Mouse (Mus musculus): ENCODE measurements around the gene Fam129a.

Gene Fam129a

DNA sequence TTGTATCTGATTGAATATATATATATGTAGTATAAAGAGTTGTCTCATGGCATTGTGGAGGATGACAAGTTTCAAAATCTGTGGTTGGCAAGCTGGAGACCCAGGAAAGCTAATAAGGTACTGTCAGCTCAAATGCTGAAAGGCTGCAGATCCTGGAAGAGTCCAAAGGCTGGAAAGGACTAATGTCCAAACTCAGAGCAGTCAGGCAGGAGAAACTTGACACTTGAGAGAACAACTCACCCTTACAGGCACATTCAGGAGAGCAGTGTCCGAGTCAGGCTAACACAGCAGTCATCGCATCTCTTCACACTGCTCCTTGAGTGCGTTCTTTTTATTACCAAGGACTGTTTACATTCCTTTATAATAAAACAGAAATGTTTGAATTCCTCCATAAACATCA is 56.2 kb downstream of the Fam129a start:
- DNase-seq, result no peak

DNA sequence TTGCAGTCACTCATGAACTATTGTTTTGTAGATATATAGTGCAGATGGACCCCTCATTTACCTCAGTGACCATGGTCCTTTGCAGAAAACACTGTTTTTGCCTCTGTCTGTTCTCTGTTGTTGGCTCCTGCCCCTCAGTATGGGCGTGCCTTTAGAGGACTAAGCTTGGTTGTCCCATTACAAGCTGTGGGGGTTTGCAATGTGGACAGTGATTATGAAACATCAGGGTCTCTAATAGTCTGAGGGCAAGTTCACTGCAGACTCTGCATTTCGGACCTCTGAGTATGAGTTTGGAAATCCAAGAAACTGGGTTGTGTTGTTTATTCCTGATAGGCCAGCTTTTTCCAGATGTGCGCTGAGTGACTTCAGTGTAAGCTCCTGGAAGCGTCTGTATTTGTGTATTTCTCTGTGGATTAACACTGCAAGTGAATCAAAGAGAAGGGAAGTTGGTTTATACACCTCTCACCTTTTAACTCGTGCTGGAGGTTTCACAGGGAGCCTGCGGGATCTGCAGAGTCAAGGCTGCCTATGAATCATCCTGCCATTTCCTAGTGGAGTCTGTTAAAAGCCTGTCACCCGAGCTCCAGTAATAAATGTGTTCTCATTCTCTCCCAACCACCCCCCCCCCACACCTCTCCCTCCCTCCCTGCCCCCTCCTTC is 58.7 kb downstream of the Fam129a start:
- DNase-seq, result peak; percentile 24

DNA sequence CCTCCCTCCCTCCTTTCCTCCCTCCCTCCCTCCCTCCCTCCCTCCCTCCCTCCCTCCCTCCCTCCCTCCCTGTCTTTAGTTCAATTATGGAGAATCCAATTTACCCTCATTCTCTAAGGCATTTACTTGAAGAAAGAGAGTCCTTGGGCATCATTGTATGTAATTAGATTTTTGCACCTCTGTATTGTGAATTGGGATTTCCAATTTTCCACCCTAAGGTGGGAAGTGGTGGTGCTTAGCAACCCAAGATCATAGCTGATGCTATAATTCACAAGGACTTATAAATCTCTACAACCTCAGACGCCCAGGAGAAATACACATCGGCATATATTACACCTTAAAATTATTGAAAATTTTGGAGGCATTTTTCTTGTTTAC is 59.3 kb downstream of the Fam129a start:
- DNase-seq, result no peak

DNA sequence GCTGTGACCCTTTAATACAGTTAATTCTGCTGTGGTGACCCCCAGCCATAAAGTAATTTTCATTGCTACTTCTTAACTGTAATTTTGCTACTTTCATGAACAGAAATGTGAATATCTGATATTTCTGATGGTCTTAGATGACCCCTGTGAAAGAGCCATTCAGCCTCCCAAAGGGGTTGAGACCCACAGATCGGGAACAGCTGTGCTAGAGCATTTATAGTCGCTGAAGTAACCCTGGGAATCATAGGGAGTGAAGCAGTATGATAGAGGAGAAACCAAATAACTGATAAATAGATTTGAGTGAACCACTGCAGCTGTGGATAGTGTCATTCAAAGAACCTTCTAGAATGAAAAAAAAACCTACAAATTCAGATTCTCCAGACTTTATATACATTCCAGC is 60.1 kb downstream of the Fam129a start:
- DNase-seq, result no peak

DNA sequence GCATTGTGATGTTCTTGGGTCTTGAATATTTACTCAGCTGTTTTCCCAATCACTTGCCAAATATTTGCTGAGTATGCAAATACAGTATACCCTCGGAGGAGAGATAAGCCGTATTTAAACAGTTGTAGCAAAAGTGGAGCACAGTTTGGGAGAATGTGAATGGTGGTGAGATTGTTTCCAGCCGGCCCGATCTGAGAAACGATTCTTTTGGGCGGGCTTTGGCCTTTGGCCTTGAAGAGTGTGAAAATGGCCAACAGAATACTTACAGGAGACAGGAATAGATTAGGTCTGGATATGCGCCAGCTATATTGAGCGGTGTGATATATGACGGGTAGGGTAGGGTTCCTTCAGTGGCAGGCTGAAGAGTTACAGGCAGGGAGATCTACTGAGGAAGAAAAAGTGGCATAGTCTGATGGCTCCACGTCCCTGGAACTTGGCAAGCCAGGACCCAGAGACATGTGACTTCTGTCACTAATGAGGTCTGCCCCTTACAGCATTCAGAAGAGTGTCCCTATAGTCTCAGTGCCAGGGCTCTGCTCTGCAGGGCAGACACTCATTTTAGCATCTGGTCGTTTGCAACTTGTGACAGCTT is 60.8 kb downstream of the Fam129a start:
- DNase-seq, result peak; percentile 32

DNA sequence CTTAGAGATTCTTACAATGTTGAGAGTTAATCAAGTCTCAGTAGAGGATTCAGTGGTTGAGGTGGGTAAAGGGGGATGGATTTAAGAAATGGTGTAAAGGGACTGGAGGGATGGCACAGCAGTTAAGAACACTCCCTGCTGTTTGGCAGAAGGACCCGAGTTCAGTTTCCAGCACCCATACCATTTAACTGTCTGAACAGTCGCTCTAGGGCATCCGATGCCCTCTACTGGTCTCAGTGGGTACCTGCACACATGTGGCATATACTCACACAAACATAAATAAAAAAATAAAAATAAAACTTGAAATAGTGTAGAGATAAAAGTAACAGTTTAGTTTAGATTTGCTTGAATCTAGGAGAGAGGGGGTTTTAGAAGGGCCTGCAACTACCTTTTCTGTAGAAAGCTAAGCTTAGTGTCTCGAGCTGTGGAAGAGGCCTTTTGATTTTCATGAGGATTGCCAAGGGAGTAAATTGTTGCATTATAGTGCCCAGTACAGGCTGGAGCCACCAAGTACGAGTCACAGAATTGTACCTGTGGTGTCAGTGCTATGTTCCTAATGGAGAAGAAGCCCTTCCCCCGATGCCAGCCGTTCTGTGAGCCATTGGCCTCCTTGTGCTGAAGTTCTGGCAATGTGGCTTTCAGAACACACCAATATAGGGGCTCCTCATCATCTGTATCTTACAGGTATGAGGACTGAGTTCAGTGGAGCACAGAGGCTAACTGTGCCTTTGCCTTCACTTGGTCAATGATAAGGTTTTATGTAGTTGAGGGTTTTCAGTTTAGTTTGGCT is 61.8 kb downstream of the Fam129a start:
- no peak for DNase-seq

DNA sequence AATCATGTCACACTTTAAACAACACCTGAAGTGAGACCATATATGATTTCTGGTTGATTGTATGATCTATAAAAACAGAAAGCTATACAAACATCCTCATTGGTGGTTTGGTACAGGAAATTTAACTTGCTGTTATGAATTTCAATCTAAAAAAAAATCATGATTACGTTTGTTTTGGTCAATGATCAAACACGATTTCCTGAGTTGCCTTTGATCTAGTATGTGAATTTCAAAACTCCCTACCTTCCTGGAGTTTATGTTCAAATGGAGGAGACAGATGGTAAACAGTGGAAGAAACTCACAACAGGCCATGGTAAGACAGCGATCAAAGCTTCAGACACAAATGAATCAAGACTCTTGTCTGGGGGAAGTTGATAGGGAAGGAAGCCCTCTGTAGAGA is 65.7 kb downstream of the Fam129a start:
- DNase-seq, result no peak

DNA sequence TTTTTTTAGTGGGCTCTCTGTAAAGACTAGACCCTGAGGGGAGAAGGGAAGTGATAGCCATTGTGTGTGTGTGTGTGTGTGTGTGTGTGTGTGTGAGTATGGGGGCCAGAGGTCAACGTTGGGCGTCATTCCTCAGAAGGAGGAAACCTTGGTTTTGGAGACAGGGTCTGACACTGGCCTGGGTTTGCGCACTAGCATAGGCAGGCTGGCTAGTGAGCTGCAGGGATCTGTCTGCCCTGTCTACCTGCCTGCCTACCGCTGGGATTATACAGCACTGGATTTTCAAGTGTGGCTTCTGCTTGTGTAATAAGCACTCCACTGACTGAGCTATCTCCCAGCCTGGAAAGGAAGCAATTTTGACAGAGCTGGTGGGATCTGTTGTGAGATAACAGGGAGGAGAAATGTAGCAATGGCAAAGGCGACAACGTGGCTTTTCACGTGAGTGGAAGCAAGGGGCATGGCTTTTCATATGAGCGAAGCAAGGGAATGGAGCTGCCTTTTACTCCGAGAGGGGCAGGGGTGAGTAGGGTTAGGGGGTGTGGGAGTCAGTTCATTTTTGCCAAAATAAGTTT is 66.5 kb downstream of the Fam129a start:
- DNase-seq, result no peak

DNA sequence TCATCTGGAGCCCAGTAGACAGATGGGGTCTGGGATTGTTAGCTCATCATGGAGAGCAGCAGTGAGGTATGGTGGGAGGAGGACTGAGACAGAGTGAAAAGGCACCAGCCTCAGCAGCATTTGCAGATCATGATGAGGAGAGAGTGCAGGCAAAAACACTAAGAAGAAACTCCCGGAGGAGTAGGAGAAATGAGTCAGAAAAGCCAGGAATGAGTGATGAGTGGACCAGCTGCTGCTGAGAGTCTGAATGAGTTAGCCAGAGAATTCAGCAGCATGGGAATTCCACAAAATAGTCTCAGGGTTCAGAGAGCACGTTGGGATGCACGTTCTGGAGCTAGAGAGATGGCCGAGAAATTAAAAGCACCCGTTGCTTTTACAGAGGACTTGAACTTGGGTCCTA is 67.4 kb downstream of the Fam129a start:
- no peak for DNase-seq

DNA sequence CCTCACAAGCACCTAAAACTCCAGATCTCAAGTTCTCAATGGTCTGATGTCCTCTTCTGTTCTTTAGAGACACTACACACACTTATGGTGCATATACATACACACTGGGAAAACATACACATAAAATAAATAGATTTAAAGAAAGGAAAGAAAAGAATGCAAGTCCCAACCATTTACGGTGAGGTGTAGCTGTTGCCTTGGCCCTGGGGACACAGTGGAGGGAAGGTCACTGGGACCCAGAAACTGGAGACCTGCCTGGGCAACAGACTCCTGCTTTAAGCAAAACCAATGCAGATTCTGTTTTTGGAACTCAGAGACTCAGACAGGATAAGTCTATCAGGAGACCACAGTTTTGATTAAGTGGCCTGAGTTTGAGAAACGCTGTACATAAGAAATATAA is 67.8 kb downstream of the Fam129a start:
- DNase-seq, result no peak

DNA sequence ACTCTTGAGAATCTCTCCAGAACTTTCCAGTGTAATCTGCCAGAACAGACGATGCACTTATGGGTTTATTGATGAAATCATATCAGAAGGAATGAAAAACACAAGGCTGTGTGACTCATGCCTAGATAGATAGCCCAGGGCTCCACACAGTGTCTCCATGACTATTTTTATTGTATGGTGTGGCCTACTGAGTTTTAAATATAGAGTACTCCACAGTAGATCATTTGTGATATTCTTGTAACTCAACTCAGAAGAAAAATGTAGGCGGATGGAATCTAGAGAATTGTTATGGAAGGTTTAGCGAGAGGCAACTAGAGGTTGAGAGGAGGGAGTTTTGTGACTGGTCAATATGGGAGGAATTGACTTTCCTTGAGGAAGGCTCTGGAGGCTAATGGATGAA is 75.4 kb downstream of the Fam129a start:
- DNase-seq, result no peak

DNA sequence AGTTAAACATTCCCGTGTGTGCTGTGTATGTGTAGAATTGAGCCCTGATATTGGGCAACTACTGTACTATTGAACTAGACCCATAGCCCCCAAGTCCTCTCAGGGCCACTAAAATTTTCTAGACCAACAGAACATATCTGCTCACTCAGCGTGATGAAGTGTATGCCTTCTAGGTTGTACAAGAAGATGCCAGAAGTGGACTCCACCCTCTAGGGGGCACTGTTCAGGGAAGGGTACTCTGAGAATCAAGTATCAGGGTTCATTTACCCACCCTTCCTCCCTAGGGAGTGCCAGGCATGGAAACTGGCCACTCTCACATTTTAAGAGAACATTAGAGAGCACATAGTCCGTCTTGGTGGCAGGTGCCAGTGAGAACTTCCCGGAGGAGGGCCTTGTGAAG is 77.1 kb downstream of the Fam129a start:
- DNase-seq, result no peak

DNA sequence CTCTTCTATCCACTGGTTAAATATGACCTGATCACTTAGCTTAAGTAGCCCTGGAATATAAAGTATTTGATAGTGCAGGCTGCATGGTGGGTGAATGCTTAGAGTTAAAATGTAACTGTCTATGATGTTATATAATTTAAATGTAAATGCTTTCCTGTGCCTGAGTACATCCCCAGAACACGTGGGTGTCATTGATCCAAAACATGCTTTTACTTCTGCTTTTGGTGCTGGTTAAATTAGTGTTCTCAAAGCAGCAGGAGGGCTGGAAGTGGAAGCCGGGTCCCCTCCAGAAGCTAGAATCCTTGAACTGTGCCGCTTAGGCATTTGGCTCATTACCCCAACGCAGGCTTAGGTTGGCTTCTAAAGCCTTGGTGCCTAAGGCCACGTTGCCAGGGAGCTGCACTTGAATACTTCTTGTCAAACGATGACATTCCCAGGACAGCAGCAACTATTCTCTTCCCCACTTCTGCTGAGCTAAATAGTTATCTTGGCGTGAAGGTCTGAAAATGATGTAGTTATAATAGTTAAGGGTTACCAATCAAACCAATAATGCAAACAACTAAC is 86.1 kb downstream of the Fam129a start:
- DNase-seq, result no peak

DNA sequence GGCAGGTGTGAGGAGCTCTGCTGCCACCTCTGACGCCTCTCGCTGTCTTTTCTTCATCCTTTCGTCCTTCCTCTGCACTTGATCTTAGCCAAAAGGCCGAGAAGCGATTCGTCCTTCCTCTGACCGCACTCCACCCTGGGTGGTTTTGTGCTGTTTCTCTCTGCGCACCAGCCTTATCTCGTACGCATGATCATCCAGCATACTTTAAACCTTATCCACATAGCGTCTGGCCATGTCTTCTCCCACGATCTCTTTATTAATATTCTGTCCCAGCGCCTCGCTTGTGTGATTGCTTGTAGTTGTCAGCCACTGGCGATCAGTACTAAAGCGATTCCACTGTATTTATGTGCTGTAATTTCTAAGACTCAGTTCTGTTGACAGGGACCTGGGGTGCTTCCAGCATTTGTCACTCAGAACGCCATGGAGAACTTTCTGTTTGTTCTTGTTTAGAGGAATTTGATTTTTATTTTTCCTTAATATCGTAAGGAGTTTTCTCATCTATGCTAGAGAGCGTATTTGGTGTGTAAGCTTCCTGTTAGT is 87.4 kb downstream of the Fam129a start:
- DNase-seq, result peak; percentile 31

DNA sequence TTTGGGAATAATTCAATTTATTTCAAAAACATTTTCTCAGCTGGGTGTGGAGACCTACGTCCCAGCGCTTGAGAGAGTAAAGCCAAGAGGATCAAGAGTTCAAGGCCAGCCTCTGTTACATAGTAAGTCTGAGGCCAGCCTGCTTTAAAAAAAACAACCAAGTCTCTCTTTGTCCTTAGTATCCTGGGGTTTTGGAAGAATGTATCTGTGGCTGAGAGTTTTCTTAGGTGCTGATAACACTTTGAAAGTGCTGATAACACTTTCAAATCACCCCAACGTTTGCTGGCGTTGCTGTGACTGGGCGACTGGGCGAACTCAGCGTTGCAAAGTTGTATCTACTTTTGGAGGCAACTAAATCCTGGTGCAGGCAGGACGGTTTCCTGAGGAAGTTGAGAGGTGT is 88.7 kb downstream of the Fam129a start:
- DNase-seq, result no peak

DNA sequence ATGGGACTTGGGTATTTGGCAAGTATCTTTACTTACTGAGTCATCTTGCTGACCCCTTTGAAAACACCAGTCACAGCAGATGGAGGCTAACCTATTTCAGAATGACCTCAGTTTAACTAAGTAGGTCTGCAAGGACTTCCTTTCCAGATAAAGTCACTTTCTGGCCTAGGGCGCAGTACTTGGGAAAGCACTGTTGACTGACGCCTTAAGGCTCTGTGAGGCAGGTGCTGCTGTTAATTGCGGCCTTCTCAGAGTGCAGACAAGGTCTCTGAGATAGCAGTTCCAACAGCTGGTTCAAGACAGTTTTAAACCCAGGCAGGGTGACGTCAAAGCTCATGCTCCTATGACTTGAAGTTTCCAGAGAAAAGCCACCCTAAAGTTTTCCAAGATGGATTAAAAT is 89.3 kb downstream of the Fam129a start:
- no peak for DNase-seq

DNA sequence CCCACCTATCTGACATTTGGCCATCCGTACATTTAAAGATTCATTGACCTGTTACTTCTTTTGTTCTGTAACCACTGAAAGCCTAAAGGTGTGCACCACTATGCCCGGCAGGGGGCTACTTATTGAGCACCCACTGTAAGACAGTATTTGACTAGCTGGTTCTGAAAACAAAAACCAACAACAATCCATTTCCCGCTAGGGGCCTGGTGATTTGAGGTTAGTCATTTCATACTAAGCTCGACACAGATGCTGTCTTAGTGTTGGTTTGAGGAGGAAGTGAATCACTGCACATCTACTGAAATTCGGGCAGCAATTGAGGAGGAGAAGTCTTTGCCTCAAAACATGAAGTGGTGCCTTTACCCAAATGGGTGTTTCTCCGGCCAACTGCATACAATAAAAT is 89.9 kb downstream of the Fam129a start:
- no peak for DNase-seq

DNA sequence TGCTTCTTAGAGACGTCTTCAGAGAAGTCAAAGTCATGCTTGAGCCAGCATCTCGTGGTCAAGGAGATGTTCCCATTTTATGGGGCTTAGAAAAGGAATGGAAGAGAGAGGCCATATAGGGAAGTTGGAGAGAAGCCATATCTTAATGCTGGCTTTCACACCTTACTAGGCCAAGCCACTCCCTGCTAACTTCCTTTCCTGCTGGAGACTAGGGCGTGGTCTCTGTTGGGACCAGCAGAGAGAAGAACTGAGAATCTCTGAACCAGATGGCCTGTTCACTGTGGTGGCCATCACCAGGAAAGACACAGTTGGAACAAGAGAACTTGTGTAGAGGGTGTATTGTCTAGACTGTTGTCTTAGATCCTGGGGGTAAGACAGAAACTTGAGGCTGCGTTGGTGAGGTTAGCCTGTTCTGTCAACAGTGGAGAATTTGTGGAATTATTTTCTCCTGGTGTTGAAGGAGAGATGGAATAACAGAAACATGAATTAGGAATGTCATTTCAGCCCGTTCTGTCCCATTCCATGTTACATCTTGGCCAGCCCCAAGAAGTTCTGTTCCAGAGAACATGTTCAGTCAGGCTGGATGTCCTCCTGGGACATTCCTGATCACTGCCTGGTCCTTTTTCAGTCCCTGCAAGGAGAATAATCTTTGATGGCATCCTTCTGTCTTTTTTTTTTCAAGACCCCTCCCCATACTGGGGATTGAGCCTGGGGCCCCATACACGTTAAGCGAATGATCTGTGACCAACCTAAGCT is 90.9 kb downstream of the Fam129a start:
- DNase-seq, result peak; percentile 20

DNA sequence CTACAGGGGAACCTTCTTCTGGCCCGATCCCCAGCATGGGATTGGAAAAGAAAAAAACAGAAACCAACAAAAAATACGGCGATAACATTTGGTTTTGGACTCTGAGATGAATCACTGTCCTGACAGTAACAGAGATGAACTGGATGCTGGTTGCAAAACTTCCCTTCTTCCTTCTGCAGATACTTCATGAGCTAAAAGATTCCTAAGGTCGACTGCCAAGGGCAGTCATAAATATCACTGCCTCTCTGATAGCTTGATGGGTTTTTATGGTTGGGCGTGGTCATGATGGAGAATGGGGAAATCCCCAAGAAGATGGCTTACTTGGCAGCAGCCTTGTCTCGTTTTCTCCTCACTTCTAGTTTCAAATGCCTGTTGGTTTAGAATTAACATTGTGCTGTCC is 92.0 kb downstream of the Fam129a start:
- no peak for DNase-seq

DNA sequence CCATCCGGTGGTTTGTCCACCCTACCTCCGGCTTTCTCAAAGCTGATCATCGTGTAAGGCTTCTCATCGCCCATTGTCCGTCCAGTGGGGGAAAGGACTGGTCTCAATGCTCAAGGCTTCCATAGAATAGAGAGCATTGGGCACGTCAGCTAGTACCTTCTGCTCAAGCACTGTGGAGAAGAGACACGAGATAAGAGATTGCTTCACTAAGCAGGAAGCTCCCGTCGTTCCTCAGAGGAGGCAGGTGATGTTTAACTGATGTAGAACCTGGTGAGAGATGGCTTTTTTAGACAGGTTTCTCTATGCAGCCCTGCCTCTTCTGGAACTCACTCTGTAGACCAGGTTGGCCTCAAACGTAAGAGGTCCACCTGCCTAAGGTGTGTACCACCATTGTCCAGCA is 93.4 kb downstream of the Fam129a start:
- DNase-seq, result no peak

DNA sequence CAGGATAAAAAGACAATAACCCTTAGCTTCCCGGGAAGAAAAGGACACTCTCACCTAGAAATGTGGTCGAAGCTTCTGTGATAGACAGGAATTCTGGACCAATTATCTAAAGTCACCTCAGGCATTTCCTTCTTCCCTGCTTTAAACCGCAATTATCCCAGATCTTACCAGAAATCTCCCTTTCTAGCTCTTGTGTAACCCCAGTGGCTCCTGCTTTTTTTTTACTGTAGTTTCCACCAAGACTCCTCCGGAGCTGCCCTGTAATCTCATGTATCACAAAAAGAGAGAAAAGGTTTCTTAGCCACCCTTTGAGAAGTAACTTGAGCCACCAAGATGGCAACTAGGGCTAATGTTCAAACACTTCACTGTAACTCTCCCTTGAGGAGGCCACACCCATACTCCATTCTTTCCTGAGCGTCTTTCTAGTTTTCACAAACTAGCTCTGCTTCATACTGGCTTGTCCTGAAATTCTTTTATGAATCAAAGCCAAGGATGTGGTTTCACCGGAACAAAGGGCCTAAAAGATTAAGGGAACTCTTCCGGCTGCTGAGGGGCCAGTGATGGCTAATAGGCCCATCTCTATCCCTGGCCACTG is 93.9 kb downstream of the Fam129a start:
- DNase-seq, result peak; percentile 46

Data from lung, postnatal 36 days (tissue).